Mouse (Mus musculus) left cerebral cortex, postnatal 25 days (tissue): Measurements from ENCODE around the gene Rgs19. TPM values are rescaled to one million over a fixed set of nuclear protein-coding genes. Genes with fewer than 3 reads are reported as not detected.

Experiments
- DNase-seq, 2 experiments: peaks; one replicate each; pipeline ENCODE4 v3.0.0; 2022; ENCODE audit warnings: low spot score in 2 of 2, mixed read lengths in 1 of 2
- intact Hi-C: fragments of 180-260 bp; cut with DNase I; formaldehyde crosslinking; loops from one replicate; pipeline ENCODE4 v1.15.1; 2025
- total RNA-seq, 2 experiments: library from RNA; stranded (reverse); gene quantifications; 2 replicates each; pipeline ENCODE4 v1.2.3; 2021

The Rgs19 gene
- total RNA-seq, result 10 to 100 TPM; 30.2 to 35.3 TPM

DNA sequence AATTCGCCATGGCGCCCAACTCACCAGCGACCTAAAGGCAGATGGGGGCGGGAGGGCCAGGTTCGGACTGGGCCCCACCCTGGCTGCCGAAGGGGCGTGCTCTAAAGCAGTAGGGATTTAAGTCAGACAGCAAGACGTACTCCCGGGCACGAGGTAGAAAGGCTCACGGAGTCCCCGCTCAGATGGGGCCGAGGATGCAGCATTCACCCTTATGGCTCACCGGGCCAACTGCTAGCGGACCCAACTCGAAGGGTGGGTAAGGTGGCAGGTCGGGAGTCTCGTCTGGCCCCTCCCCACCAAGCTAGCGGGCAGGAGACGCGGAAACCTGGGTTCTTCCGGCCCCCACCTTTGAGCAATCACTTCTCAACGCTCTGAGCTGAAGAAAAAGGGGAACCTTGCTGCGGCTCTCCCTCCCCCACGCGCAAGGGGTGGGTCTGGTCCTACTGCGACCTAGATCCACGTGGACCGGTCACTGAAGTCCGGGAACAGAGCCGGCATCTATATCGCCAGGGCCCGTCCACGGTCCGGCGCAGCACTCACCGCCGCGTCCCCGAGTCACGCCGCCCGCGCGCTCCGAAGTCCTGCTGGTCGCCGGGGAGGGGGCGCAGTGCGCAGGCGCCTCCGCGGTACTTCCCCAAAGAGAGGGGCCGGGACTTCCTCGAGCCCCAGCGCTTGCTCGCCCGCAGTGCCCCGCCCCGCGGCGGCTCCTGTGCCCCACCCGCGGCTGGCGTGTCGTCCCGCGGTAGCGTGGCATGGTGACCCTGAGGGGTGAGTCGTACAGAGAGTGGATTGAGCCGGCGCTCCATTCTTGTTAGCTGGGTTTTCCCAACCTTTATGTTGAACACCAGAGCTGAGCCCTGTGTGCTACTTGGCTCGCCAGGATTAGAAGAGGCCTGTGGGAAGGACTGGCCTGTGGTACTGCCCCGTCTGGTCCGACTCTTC, at the start of gene Rgs19:
Gene Rgs19 (minus strand): TSS at position 639 of the 942 bp plus-strand sequence.
- peak; percentile 82 for DNase-seq
- intact Hi-C loops, result no loop called here

DNA sequence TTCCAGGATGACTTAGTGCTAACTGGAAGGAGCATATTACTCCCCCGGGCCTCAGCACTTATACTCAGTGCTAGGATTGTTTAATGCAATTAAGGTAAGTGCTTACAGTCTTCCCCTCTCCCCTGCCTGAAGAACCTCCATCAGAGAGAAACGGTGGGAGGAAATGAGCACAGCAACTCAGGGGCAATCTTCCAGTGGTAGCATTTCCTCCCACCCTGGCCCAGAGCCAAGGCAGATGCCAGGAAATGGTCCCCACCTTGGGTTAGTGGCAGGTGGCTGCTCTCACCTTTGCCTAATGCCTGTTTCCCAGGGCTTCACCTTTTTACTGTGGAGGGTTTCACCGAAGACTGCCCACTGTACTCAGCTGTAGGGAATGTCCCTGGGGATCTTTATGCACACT, 36.3 kb upstream of the Rgs19 start:
- intact Hi-C loops, result loop anchor here (10.0 kb wide), 1 partner anchor 1095 kb away; no protein-coding TSS in a partner anchor
- no peak for DNase-seq

DNA sequence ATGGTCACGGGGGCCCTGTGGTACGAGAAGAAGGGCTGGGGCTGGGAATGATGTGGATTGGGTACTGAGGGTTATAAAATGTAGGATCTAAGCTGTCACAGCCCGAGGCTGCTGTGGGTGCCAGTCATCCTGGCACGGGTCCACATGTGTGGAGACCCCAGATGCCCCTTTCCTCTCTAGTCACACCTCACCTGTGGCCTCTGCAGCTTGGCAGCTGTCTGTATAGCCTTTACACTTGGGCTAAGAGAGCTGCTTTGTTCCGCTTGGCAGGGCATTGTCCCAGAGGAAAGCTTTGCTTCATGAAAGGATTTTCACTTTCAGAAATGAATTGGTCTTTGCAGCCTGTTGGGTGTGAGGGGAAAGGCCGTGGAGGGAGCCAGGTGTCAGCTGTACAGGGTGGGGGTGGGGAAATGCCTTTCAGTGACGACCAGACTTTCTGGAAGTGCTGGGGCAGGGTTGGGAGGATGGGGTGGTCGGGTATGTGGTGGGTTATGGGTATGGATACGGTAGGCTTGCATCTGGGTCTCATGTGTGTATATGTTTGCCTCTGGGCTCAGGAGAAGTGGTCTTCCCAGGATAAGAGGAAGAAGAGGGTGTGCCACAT, 34.0 kb upstream of the Rgs19 start:
- no peak for DNase-seq
- intact Hi-C loops, result loop anchor here (10.0 kb wide), 1 partner anchor 107 kb away; the partner anchor contains the start of gene Pcmtd2

DNA sequence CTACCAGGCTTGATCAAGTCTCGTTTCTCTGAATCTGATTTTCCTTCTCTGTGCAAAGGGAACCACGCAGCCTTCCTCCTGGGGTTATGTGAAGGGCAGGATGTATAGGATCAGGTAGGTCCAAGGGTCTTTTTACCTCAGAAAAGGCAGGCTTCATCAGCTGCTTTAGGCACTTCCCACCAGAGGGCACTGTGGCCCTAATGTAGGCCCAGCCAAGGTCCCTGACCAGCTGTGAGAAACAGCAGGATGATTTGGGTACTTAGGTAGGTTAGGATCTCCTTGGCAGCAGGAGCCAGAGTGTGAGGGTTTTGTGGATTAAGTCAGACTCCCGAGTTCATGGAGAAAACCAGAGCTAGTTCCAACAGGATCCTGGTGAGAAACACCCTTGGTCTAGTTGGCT, 28.4 kb upstream of the Rgs19 start:
- intact Hi-C loops, result loop anchor here (1.0 to 10.0 kb wide), 2 partner anchors 113 to 145 kb away; partner anchors contain the start of gene Pcmtd2
- DNase-seq, result peak; percentile 31 to 43

DNA sequence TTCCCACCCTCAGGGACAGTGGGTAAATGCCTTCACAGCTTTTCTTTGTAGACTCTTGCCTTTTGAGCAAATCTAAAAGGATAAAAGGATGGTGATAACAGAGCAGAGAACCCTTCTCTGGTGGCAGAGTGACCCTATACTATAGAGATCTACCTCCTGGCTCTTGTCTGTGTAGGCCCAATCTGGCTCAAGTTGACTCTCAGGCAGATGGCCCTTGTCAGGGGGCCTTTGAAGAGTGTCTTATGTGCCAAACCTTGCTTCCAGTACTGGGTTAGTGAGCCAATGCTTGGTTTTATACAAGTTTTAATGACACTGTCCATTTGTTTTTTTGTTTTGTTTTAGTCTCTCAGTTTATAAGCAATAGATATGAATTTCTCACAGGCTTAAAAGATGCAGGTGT, 27.4 kb upstream of the Rgs19 start:
- intact Hi-C loops, result loop anchor here (10.0 kb wide), 1 partner anchor 114 kb away; the partner anchor contains the start of gene Pcmtd2
- DNase-seq, result no peak

DNA sequence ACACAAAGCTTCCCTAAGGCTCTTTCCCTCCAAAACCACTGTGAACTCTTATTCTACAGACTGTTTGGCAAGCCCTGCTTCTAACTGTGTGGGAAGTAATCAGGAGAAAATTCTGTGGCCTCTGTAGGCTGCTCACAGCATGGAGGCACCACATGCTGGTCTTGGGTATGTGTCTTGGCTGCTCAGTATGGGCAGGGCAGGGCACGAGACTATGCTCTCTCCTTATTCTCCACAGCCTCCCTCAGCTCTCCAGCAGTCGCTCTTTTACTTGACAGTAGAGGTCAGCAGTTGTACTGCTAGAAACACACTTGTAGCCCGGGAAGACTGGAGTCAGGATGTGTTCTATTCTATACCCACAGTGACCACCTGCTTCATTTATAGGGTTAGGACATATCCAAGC, 26.3 kb upstream of the Rgs19 start:
- intact Hi-C loops, result loop anchor here (10.0 kb wide), 1 partner anchor 115 kb away; the partner anchor contains the start of gene Pcmtd2
- no peak for DNase-seq

DNA sequence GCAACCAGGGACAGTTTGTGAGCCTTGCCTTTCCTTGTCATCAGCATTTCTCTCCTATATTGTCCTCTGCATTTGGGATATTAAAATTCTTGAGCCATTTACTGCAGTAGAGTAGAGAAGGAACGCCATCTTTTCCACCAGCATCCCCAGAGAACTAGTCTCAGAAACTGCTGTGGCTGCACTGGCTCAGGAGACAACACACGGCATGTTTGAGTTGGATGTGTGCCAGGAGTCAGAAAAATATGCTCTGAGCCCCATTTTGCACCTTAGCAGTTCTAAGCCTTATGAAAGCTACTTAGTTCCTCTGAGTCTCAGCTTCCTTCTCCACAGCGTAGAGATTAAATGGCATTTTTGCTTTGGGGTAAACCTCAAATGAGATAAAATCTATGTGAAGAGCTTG, 23.2 kb upstream of the Rgs19 start:
- peak in 1 of 2 experiments; percentile 19 for DNase-seq

DNA sequence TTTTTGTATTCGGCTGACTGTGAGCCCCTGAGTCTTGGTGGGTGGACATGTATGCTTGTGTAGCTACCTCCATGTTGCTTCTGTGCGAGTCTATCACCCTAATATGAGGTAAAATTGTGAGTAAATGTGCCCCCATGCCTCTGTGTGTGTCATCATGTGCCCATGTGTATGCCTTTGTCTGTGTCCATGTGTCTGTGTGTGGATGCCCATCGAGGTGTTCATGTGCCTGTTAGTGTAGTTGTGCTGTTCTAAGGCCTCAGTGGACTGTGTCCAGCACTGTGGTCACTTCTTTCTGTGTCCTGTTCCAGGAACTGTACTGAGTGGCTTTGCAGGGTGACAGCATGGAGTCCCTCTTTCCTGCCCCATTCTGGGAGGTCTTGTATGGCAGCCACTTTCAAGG, 21.6 kb upstream of the Rgs19 start:
- no peak for DNase-seq
- intact Hi-C loops, result no loop called here

More for the DNA sequence above, 23.2 kb upstream of the Rgs19 start:
- intact Hi-C loops, result no loop called here

DNA sequence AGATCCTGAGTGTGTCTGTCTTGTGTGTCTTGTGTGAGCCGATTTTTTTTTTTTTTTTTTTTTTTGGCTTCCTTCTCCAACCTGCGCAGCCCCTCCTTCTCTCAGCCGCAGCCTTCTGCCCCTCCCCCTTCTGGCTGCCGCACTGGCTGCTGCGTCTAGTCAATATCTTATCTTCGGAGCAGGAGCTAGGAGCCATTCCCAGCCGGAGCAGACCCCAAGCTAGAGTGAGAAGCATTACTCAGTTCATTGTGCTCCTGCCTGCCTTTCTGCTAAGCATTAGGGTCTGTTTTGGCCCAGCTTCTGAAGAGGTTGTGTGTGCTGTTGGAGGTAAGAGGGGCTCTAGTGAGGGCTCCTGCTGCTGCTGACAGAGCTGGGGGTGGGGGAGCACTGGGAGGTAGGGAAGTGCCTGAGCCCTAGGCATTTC, 21.1 kb upstream of the Rgs19 start, which contains the start of gene Oprl1:
Gene Oprl1 (plus strand): TSS at position 114 of the 424 bp plus-strand sequence.
- intact Hi-C loops, result no loop called here
- peak; percentile 79 to 82 for DNase-seq

DNA sequence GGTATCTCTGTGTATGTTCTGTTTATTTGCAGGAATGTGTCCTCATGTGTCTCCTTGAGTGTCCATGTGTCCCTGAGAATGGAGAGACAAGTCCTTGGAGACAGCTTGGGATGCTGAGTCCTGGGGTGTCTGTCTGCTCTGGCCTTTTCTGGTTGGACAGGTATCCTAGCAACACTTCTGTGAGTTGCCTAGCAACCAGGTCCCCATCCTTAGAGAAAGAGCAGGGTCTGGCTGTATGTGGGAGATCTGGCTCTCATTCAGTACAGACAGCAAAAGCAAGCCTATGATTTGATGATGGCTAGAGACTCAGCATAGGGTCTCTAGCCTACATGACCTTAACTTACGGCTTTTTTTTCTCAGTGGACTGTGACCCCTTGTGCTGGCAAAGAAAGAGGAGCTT, 20.0 kb upstream of the Rgs19 start:
- intact Hi-C loops, result no loop called here
- DNase-seq, result peak; percentile 72 to 90

DNA sequence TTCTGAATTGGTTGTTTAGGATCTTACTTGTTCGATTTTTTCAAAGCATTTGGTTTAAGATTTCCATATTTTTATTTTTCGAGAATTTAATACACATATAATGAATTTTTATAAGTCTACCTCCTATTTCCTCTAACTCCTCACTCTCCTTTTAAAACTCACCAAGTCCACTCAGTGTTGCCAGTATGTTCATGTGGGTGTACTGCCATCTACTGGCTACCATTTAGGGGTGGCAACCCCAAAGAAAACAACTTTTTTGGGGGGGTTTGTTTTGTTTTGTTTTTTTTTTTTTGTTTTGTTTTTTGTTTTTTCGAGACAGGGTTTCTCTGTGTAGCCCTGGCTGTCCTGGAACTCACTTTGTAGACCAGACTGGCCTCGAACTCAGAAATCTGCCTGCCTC, 12.9 kb upstream of the Rgs19 start:
- no peak for DNase-seq
- intact Hi-C loops, result loop anchor here (5.0 kb wide), 1 partner anchor 49 kb away; the partner anchor contains the start of gene Gm29797

DNA sequence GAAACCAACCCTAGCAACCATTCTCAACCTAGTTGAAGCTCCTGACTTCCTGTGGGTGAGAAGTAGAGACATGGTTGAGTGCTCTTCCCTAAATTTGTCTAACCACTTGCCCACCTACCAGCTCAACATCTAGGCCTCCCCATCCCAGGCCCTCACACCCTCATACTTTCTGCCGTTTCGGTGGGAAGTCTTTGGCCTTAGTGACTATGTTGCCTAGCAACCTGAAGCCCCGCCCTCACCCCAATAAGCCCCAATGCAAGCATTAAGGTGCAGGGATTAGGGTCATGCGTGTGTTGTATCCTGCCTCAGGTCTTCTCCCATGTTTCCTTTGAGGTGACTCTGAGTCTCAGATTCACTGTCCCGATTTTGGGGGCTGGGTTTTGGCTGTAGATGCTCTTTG, 4.5 kb upstream of the Rgs19 start, which contains the start of gene Lkaaear1:
Gene Lkaaear1 (minus strand): TSS at position 202 of the 400 bp plus-strand sequence.
- intact Hi-C loops, result no loop called here
- no peak for DNase-seq

DNA sequence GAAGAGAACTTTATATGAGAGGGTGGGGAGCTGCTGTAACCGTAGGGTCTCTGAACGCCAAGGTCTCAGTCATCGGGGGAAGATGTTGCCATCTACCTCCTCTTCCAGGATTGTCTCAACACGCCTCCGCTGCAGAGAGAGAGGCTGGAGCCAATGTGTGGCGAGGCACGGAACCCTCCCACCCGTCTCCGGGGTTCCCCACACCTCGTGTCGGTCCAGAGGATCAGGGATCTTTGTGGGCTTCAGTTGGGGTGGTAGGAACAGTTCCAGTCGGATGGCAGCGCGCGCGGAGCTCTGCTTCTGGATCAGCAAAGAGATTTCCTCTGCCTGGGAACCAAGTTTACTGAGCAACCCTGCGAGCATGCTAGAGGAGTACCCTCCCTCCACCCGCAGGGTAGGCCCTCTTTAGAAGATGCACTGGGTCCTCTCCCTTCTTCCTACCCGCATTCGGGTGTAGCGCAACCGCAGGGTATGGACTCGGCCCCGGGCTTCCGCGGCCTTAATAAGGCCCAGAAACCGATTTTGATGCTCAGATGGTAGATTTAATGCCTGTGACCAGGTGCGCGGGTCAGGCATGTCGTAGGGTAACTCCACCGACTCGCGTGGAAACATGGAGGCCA, 3.1 kb upstream of the Rgs19 start:
- intact Hi-C loops, result no loop called here
- no peak for DNase-seq

DNA sequence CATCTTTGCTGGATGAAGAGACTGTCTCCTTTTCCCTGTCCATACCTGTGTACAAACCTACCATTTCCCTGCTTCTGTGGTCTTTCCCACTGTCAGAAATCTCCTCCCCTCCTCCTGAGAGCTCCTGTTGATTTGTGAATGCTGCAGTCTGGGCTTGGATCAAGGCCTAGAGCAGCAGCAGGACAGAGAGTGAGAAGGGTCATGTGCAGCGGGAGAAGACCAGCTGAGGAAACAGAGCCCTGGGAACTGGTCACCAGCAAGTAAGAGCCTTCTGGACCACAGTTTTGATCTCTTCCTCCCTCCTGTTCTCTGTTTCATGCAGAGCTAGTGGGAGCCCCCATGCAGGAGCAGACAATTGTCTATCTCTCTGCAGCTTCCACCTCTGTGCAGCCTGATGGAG, 2.0 kb upstream of the Rgs19 start:
- no peak for DNase-seq
- intact Hi-C loops, result no loop called here

DNA sequence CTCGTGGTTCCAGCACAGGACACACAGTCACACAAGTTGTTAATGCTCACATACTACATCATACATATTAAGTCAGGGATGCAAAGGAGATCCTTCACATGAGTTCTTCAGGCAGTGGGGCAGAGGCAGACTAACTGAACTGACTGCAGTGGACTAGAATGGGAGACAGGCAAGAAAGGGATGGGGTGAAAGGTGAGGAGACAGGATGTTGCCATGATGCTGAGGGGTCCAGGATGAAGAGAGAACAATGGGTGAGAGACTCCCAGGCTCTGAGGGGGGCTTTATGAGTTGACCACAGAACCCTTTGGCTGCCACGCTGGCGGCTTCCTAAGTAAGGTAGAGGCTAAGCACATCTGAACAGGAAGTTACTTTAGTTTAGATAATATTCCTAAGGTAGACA, 804 bp upstream of the Rgs19 start:
- no peak for DNase-seq
- intact Hi-C loops, result no loop called here

DNA sequence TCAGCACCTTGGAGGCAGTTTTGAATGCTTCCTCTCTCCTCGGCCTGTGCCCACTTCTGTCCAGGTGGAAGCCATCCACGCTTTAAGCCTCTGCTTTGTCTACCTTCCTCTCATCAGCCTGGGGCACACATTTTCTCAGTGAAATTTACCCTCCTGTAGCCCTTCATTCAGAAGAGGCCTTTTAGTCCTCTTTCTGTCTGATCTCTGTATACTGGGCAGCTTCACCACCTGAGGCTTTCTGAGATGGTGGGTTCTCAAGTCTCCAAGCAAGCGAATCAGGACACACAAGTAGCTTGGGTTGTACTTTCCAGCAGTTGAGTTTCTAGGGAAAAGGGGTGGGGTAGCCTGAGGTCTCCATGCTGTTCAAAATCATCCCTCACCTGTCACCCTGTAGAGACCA, 1.5 kb downstream of the Rgs19 start:
- no peak for DNase-seq
- intact Hi-C loops, result no loop called here

DNA sequence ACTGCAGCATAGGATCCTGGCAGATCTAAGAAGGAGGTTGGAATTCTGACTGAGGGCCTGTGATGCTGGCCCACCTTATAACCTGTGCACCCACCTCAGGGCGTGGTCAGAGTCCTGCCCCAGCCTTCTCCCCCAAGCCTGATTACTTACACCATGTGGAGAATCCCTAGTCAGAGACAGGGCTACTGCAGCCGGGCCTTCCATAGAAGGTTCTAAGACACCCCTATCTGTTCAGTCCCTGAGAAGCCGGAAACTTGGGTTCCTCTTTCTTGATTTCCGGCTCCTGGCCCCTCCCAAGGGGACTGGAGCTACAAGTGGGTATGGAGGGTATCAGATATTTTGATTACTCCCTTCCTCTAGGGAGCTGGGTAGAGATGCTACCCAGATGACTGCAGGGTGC, 2.2 kb downstream of the Rgs19 start:
- DNase-seq, result no peak
- intact Hi-C loops, result no loop called here

DNA sequence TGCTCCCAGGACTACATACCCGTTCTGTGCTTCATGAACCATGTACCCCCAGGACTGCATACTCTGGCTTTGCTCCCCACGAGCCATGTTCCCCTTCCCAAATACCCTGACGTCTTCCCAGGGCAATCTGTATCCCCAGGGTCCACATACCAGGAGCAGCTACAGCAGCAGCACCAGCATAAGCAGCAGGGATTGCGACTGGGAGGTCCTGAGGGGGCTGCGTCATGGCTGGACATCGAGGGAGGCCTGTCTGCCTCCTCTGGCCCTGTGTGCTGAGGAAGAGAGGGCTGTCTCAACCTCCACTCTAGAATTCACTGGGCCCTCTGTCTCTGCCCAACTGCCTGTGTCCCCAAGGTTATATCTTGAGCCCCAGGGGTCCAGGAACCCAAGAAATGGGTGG, 2.7 kb downstream of the Rgs19 start:
- no peak for DNase-seq
- intact Hi-C loops, result no loop called here

DNA sequence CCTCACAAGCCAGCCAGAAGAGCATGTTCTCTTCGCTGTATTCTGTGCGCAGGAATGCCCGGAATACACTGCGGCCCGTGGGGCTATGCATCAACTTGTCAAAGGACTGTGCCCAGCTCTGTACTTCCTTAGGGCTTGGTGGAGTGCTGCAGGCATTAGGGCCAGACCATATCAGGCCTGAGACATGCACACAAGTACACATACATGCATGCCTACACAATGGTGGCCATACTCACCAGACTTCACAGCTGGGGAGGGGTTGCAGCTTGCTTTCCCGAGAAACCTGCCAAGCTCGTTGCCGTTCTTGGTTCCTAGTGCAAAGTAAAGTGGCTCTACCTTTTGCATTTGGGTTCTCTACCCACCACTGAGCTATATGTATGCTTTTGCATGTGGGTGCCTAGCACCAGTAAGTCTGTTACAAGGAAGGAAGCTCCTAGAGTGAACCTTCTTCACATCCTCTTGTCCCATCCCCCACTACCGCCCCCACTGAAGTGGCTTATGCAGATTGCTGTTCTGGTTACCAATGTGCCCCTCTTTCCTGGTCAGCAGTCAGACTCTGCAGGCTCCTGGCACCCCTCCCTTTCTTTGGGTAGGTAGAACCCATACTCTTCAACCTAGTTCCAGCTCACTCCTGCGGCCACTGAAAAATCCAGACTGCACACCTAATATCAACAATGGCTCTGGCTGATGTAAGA, 4.2 kb downstream of the Rgs19 start:
- intact Hi-C loops, result no loop called here

More for the DNA sequence above, 4.2 kb downstream of the Rgs19 start:
- DNase-seq, result peak in 1 of 2 experiments; percentile 62
